Mouse (Mus musculus): ENCODE results near the gene Tex261.

DNA sequence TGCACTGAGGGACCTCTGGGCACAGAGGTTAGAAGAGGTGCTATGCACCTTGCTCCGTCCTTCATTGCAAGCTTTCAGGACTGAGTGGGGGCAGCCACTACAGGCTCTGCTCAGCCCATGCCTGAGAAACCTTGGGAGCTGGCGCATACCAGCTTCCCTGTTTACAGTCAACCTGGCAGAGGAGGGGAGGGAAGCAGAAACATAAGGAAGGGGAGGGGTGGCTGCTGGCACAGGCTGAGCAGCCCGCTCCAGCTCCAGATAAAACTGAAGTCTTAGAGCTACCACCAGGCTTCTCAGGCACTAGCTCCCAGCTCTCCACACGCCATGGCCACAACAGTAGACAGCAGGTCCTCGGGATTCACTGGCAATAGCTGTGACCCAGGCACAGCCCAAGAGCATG lies 32.9 kb downstream of the Tex261 start, which contains the start of gene Atp6v1b1:
- no peak for TF ChIP-seq POLR2A (IDR thresholded peaks at IDR 0.05; ENCODE audit: extremely low read depth, insufficient read depth, low read length)
- no peak for TF ChIP-seq CTCF (IDR thresholded peaks at IDR 0.05; ENCODE audit: low read depth, low read length)

Data from liver, adult 2 months (tissue).